Mouse (Mus musculus) thymus, adult 2 months (tissue): Measurements from ENCODE around the gene Atg3.

Experiments used
- CTCF ChIP-seq: fragments of 200-500 bp; IDR thresholded peaks from 2 replicates; pipeline ENCODE4 v1.5.1; 2012; ENCODE audit warnings: mild to moderate bottlenecking, control low read depth, low read length, moderate library complexity, borderline replicate concordance; ENCODE audit not compliant: control insufficient read depth, poor library complexity, insufficient read depth; ENCODE audit errors: extremely low read depth
- POLR2A ChIP-seq: fragments of 200-500 bp; IDR thresholded peaks from 2 replicates; pipeline ENCODE4 v1.6.1; 2012; ENCODE audit warnings: mild to moderate bottlenecking, low read length, control low read depth, moderate library complexity; ENCODE audit not compliant: control insufficient read depth, poor library complexity, insufficient read depth; ENCODE audit errors: extremely low read depth

GRCm38 (mm10) chr16:45222771-45223170 is 64.2 kb downstream of the Atg3 start:
- no peak for TF ChIP-seq CTCF
- TF ChIP-seq POLR2A, result no peak
